Mouse (Mus musculus): ENCODE measurements around the gene Mylk.
"Not testable (repeated sequence)": the region's sequence is repeated elsewhere in the genome, so short reads cannot be mapped to it uniquely, and the experiment has no call there.

Mylk gene

DNA sequence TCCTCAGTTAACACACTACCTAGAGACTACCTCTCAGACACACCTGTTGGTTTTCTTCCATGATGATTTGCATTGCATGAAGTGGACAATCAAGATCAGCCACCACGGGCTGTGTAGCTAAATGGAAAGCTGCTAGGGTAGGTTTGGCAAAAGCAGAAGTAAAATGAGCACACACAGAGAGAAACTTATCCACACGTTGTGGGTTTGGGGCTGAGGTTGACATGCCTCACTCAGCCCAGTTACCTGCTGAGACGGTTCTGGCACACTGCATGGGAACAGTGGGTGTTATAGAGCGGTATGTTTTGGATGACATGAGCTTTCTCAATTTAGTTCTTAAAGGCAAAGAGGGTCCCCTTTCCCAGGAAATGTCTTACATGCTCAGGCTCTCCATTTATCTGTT, 25.1 kb downstream of the Mylk start:
- no peak for ATAC-seq (ENCODE audit: low TSS enrichment)

DNA sequence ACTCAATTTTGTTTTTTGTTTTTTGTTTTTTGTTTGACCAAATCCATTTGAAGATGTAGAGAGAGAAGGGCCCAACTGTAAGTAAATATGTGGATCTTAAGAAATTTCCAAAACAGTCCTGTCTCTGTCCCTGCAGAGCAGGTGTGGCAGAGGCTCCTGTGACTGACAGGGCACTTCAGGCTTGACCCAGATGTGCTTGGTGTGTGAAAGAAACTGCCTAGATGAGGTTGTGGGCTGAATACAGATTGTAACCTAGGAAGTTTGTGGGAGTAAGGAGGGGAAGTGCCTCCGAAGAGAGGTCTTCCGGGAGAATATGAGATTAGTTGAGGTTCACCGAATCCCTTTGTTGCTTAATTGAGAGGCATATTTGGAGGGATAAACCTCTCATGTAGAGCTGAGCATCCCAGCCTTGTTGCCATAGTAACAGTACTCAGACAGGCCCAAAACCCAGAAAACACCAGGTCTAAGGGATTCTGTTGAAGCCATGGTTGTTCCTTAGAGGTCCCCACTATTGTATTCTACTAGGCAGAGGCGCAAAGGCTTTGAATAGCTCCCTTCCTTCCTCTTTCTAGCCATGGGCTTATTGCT, 27.5 kb downstream of the Mylk start:
- ATAC-seq (ENCODE audit: low TSS enrichment), result no peak

DNA sequence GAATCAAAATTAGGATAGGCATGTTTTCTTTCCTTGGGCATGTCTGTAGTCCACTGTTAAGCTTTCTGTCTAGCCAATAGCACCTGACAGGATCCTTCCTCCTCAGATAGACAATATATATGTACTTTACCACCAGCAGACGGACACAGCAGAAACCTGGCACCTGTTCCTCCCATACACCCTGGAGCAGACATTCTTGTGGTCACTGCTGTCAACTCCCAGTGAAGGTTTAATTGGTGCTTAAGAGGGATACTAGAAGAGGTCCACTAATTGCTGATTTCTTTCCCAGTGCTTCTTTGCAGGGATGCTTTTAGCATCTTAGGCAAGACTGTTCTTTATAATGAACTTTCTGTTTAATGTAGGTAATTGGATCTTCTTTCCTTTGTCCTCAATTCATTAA, 37.4 kb downstream of the Mylk start:
- ATAC-seq (ENCODE audit: low TSS enrichment), result no peak

DNA sequence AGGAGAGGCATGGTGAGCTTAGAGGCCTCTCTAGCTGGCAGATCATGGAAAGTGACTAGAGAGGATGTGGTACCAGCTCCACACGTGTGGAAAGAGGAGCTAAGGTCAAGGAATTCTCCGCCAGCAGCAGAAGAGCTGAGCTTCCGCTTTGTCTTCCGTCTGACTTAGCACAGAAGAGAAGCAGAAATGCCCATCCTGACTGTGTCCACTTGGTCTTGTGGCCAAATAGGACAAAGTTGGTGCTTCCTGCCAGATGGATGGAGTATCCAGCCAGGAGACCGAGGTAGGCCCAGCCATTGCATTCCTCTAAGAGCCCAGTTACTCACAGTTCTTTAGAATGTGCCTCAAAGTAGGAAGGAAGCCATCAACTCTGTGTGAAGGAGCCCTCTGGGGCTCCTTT, 38.5 kb downstream of the Mylk start:
- ATAC-seq (ENCODE audit: low TSS enrichment), result no peak

DNA sequence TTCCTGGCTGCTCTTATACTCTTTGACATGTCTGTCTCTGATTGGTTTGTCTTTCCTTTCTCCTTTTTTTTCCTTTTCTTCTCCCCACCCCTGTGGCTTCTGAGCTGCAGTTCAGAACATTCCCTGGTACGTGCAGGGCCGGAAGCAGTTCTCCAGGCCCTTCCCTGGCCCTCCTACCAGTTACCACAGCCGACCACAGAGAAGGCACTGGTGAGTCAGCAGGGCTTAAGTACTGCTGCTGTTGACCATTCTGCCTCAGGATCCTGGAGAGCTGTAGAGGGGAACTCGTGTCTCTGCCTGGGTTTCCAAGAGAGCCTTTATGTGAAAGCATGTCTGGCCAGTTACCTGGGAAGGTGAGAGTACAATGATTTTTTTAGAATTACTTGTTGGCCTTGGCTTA, 39.7 kb downstream of the Mylk start:
- no peak for ATAC-seq (ENCODE audit: low TSS enrichment)

DNA sequence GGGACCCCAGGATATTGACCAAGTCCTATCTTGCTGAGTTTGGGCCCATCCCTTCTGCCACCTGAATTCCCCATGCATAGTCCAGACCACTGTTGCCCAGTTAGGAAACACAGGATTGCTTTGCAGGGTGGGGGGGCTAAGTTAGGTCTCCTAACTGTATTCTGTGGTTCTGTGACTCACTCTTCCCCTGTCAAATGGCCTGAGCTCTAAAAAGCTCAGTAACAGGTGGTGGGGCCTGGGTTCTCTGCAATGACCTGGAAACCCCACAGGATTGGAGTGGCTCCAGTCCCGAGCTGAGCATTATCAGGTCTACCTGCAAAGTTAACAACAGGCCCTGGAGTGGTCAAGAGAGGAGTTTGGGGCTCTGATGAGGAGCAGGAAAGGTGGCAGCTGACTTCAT, 47.5 kb downstream of the Mylk start:
- ATAC-seq (ENCODE audit: low TSS enrichment), result no peak

DNA sequence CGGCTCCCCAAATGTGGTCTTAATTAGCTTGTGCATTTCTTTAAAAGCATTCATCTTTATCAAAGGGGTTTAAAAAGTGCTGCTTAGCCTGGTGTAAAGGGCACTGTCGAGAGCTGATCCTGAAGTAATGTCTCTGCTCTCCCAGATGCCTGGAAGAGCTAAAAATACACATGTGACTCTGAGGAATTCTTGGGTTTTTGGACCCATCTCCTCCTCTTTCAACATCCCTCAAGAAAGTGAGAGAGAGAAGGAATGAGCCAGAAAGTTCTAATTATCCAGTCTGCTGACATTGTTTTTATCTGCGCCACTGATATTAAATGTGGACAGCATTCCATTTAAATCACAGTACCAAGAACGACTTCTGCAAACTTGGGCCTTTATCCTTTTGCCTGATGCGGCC, 48.0 kb downstream of the Mylk start:
- ATAC-seq (ENCODE audit: low TSS enrichment), result no peak

DNA sequence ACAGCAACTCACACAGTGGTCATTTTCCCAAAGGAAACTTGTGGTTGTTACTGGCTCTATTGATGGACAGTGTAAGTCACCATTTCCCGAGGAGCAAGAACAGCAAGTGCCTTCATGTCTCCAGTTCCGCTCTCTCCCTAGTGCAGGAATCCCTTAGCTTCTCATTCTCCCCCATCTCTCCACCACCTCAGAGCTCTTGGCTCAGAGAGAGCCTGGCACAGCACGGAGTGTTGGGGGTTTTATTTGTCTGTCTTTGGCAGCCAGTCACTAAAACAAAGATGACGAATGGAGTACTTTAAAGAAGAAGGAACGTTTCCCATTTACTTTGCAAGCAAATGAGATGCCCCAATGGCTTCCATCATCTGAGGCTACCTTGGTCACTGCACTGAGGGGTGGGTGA, 56.2 kb downstream of the Mylk start:
- no peak for ATAC-seq (ENCODE audit: low TSS enrichment)

DNA sequence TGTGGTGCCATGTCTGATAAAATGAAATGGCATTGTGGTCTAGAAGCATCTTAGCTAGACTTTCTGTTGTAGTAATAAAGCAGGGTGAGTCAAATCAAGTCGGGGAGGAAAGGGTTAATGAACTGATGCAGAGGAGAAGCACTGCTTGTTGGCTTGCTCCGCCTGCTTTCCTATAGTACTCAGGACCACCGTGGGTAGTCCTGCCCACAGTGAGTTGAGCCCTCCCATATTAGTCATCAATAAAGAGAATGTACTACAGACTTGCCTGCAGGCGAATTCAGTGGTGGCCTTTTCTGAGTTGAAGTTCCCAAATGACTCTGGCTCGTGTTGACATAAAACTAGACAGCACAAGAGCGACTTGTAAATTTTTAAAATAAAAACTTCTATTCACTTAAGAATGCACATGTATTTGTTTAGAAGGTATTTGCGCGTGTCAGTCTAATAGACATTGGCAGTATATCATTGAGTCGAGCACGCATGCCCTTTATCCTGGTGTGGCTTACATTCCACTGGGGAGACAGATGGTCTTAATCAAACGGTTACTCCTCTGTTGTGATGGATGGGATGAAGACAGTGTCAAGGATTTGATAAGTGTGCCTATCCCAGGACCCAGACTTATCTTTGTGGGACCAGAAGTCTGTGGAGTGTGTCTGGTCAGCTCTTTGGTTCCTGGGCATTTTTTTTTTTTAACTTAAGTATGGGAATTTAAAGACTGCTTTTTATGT, 59.4 kb downstream of the Mylk start:
- no peak for ATAC-seq (ENCODE audit: low TSS enrichment)

DNA sequence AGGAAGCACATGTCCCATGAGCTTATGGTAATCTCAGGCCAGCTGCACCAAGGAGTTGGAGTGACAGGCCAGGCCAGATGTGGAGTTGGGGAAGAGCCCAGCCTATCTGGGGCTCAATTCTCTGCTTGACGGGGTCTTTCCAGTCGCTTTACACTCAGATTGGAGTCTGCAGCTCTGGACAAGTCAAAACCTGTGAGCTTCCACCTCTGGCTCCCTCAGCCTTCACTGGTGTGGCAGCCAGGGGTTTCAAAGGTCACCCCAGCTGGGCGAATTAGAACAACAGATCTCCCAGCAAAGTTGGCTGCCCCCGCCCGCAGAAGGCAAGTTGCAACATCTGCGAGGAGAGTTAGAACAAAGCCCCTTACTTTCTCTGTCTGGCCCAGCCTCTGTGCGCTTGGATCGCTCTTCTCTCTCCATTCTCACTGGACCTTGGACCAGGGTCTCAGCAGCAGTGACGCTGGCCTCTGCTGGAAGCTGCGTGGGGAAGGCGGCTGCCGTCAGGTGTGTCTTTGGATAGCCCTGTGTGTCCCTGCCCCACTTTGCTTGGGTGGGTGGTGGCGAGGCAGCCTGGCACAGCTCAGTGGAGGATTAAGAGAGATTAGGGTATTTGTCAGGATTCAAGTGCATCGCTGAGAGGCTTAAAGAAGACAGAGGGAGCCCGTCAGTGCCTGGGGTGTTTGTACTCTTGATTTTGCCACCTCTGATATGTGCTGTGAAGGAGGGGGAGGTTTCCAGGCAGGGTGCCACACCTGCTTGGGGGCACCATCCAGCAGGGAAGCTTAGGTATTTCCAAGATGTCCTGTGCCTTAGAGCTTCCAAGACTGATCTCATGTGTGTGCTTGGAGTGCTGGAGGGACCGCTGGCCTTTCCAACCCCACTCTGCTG, 62.1 kb downstream of the Mylk start:
- 0 out of 2 replicates have a peak, but pooled peaks have one; percentile 38 for ATAC-seq (ENCODE audit: low TSS enrichment)

DNA sequence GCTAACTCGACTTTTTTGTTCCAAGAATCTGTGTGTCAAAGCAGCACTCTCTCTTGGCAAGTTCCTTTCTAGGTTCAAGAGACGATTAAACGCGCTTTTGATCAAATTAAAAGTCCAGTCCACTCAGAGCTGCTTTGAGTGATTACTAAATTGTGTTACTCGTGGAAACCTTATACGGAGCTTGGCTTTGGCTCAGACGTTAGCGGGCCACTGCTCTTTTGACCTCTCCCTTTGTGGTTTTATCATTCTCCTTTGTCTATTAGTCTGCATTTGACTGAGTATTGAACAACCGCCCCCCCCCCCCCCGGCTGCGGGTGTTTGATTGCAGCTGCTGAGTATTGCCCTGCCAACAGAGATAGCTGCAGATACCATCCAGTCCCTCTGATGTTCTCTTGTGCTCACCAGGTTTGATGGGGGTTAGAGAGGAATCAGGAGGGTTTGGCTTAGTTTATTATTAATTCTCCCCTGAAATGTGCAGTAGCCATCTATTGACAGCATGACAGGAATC, 62.8 kb downstream of the Mylk start:
- ATAC-seq (ENCODE audit: low TSS enrichment), result no peak

DNA sequence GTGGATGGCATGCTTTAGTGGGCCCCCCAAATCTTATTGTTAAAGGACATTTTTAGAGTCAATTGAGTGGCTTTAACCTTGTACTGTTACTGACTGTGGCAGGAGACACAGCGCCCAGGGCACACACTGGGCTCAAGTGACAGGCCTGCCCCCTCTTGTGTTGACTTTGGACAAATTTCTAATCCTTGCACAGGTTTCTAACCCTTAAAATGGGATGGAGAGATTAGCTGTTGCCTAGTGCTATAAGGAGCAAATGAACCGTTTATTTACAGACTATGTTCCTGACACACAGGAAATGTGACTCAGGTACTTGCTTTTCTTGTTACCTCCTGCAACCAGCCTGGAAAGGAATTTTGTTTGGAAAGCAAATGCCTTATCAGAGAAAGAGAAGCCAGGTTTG, 67.2 kb downstream of the Mylk start:
- ATAC-seq (ENCODE audit: low TSS enrichment), result no peak

DNA sequence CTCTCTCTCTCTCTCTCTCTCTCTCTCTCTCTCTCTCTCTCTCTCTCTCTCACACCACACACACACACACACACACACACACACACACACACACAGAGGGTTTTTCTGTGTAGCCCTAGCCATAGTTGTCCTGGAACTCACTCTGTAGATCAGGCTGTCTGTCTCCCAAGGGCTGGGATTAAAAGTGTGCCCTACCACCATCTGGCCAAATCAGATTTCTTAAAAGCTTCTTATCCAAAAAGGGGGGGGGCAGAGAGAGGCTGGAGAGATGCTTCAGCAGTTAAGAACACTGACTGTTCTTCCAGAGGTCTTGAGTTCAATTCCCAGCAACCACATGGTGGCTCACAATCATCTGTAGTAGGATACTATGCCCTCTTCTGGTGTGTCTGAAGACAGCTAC, 68.2 kb downstream of the Mylk start:
- ATAC-seq (ENCODE audit: low TSS enrichment), result not testable (repeated sequence)

DNA sequence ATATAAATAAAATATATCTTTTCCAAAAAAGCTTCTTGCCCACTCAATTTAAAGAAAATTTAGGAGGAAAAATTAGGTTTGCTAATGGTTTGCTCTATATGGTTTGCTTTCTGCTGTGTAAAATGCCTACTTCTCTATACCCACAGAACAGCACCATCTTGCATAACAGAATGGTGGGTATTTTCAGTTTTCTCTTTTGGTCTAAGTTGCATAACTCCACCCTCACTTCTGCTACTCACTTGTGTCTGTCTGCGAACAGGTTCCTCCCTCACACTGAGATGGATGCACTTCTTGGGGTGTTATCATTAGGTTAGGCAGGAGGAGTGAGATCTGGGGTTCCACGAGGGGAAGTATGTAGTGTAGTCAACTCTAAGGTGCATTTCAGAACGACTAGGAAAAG, 68.6 kb downstream of the Mylk start:
- ATAC-seq (ENCODE audit: low TSS enrichment), result 0 out of 2 replicates have a peak, but pooled peaks have one; percentile 55

DNA sequence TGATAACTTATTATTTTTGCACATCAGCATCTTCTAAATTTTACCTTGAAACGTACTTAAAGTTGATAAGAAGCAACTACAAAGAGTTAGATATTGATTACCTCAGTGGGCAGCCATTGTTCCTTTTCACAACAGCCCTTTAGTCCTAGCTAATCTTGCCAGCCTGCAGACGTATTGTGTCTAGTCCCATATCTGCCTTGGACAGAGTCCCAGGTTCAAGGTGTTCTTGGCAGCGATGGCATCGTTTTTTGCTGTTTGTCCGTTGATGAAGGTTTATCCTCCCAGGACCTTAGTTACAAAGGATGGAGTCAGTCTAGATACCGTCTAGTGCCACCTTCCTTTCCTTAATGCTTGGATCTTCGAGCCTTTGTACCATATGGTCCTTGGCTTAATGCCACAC, 69.6 kb downstream of the Mylk start:
- no peak for ATAC-seq (ENCODE audit: low TSS enrichment)

DNA sequence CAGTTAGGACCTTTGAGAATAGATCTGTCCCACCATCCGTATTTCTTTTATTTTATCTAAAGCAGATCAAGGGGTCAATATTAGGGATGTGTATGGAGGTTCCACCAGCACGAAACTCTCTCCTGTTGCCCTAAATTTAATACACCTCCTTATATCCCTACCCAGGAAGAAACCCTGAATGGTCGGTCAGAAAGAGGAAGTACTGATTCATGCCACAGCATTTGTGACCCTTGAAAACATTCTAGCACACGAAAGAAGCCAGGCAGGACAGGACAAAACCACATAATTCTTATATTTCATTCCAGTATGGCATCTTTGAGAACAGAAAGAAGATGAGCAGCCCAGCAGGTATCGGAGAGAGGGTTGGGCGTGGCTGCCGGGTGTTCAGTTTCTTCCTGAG, 71.5 kb downstream of the Mylk start:
- no peak for ATAC-seq (ENCODE audit: low TSS enrichment)

DNA sequence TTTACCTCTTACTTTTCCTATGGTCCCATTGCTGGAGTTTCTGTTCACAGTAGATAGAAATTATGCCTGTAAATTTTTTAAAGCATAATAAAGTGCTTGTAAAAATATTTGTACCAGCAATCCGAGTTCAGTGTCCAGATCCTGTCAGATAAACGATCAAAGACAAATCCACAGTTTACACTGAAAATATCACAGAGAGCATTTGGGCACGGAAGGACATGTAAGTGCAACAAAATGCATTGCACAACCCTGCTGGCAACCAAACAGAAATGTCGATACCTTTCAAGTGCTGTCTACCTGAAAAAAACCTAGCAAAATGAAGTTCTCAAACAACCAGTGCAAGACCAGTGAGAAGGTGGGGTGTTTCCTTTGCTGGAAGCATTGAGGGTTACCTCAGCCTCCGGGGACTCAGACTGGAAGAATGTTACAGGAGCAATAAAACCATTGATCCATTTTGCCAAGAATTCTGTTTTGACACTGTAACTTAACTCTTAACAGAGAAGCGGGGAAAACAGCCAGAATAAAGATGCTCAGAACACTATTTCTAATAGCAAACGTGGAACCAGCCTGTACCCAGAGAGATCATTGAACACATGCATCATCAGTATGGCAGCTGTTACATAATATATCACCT, 80.2 kb downstream of the Mylk start:
- no peak for ATAC-seq (ENCODE audit: low TSS enrichment)

DNA sequence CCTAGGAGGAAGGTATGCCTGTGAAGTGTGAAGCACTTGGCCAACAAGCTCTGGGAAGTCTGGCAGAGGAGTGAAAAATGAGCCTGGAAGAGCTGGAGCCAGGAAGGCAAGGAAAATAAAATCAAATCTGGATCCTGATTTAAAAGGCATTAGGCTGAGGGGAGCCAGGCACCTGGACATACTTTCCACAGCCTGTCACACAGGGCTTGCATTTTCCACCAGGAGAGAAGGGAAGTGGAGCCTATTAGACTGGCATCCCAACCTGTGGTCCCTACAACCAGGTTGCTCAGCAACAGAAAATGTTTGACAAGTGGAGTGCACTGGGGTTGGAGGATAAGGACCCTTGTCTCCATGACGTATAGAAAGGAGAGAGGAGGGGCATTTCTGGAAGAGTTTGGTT, 89.5 kb downstream of the Mylk start:
- ATAC-seq (ENCODE audit: low TSS enrichment), result no peak

DNA sequence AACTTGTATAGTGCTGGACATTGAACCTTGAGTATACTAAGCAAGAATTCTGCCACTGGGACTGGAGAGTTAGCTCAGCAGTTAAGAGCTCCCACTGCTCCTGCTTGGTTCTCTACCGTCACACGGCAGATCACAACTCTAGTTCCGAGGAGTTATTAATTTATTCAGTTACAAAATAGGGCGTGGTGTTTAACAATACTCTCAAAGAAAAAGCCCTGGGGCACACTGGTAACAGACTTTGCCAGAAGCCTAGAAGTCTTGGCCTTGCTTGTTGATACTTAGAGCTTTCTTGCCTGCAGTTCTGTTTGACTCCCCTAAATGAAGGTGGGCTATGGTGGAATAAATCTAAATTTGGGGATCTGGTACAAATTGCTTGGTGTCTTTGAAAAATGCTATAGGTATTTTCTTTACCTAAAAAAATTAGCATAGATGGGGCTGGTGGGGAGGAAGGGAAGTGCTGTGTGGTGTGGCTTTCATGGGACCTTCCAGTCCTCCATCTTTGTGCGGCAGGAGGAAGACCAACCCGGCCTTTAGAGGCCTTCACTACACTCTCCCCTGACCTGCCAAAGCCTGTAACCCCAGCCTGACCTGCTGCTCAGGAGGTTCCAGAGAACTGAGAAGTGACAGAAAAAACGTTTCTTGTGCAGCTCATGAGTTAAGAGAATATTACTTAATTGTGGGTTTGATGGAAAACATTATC, 94.1 kb downstream of the Mylk start:
- no peak for ATAC-seq (ENCODE audit: low TSS enrichment)

DNA sequence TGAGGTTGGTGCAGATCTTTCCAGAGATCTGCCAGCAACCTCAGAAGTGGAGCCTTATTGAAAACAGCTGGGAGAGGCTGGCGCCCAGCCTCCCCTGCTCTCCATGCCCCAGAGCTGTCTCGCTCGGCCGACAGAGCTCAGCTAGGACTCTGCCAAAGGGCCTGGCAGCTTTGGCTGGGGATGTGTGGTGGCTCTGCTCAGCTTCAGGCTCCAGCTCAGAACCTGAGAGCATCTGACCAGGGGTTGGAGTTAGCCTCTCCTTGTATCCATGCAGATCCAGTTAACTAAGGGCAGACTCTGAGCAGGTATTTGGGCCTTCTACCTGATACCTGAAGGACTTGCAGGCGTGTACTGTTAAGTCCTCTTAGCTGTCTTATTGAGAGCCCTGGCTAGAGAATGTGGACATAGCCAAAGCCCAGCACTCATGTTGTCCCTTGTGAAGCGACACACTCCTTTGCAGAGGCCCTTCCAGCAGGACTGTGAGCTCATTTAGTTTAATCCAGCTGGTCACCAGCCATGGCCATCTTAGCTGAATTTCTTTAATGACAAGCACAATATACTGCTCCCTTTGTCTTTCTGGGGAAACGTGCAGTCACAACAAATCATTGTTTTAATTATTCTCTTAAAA, 94.8 kb downstream of the Mylk start:
- ATAC-seq (ENCODE audit: low TSS enrichment), result no peak

DNA sequence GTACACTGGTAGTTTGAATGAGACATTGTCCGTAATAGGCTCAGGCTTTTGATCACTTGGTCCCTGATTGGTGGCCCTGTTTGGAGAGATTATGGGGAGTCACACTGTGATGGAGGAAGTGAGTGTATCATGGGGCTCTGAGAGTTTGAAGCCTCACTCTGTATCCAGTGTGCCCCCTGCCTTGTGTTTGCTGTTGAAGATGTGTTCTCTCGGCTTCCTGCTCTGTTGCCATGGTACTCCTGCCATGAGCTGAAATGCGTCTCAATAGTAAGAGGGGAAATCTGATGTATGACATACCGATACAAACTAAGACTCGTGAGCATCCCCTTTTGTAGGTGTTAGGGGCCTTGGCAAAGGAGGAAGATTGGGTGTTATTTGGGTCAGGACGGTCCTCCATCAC, 99.8 kb downstream of the Mylk start:
- no peak for ATAC-seq (ENCODE audit: low TSS enrichment)
